Mouse (Mus musculus) right cerebral cortex, postnatal 25 days (tissue): Measurements from ENCODE around the gene Bcat2.

Source experiments
- DNase-seq: peaks from one replicate; pipeline ENCODE4 v3.0.0; 2022

Gene Bcat2

DNA sequence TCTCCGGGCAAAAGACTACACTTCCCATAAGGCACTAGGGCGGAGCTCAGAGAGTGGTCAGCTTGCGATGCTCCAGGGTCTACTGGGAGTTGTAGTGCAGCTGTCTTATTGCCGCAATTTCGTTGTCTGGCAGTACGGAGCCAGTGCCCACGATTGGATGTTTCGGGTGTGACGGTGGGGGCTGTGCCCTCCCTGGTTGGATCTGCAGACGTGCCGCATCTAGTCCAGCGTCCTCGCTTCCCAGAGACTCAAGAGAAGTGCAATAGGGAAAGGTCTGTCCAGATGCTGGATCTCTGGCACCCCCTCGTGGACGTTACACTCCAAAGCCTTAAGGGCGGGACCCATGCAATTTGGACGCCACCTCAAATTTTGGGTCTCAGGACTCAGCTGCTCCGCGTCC, 19.2 kb downstream of the Bcat2 start:
- peak; percentile 93 for DNase-seq

DNA sequence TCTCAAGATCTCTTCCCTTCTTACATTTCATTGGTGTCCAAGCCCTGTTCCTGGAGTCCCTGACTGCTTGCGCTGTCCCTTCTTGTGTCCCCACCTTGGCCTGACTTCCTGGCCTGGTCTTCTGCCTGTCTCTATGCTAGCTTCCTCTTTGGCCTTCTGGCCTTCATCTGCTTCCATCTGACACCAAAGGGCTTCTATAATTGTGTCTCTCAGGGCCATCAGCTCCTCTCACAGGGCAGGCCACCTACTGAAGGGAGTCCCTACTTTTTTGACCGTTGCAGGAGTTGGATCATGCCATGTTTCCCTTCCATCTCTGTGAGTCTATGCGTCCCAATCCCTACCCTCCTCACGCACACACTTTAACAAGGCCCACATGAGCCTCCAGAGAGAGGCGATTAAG, 19.9 kb downstream of the Bcat2 start:
- DNase-seq, result no peak

GRCm38 (mm10) chr7:45590874-45591273, 20.9 kb downstream of the Bcat2 start:
- no peak for DNase-seq

DNA sequence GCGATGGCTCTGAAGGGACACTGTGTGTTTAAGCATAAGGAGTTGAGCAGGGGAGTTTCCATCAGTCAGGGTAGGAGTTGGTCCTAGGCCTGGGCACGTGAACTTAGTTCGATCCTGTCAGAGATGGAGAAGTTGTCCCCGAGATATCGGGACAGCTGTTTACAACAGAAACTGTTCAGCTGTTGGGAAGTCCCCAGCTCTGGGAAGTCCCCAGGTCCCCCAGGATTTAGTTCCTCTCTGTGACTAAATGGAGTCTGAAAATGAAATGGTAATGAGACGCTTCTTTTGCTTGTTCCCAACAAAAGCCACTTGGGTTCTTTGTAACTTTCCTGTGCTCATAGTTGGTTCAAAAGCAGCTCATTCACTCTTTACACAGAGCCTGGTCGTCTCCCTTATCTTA, 21.9 kb downstream of the Bcat2 start:
- no peak for DNase-seq

- peak; percentile 60 for DNase-seq
Observed at GRCm38 (mm10) chr7:45593118-45593815, 23.3 kb downstream of the Bcat2 start.

DNA sequence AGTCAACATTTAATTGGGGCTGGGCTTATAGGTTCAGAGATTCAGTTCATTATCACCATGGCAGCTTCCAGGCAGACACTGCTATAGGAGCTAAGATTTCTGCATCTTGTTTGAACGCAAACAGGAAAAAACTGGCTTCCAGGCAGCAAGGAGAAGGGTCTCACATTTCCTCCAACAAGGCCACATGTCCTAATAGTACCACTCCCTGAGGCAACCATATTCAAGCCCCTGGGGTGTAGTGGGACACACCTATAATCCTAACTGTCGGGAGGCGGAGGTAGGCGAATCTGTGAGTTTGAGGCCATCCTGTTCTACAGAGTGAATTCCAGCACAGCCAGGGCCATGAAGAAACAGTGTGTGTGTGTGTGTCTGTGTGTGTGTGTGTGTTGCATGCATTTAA, 25.2 kb downstream of the Bcat2 start:
- DNase-seq, result no peak

- no peak for DNase-seq
Observed at GRCm38 (mm10) chr7:45596107-45596506, 26.2 kb downstream of the Bcat2 start.

GRCm38 (mm10) chr7:45597013-45597412, 27.1 kb downstream of the Bcat2 start:
- no peak for DNase-seq

- DNase-seq, result no peak
Observed at GRCm38 (mm10) chr7:45597527-45597926, 27.6 kb downstream of the Bcat2 start.

DNA sequence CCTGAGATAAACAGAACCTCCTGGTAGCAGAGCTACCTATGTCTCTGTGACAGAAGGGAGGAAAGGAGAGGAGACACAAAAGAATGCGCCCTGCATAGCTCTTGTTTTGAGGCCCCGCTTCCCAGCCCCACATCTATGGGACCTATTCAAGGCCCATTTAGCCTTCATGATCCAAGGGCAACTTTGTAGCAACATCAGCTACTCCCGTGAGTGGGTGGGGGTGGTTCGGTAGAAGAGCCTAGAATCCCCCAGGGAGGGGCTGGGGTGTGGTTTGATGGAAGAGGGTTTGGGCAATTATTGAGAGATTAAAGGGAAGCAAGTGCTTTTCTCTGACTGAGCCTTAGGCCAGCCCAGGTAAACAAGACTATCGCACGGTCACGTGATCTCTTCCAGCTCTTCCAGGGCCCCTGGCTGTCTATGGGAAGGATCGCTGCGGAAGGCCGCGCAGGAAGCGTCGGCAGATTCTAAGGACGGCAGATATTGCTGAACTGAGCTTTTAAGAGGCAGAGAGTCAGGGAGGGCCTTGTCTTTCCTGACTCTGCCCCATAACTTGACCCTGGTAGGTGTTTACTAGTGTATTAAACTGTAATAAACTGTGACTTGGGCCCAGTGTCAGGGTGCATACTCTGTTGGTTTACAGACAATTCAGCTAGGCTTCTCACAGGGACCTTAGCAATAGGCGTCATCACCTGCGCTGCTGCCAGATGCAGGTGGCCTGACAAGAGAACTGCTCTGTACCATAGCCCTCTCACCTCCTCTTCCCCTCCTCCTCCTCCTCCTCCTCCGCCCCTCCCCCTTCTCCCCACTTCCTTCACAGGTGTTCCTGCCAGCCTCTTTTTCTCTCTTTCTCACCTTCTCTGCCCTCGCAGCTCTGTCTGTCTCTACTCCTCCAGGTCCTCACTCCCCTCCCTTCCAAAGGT, 29.3 kb downstream of the Bcat2 start:
- no peak for DNase-seq

DNA sequence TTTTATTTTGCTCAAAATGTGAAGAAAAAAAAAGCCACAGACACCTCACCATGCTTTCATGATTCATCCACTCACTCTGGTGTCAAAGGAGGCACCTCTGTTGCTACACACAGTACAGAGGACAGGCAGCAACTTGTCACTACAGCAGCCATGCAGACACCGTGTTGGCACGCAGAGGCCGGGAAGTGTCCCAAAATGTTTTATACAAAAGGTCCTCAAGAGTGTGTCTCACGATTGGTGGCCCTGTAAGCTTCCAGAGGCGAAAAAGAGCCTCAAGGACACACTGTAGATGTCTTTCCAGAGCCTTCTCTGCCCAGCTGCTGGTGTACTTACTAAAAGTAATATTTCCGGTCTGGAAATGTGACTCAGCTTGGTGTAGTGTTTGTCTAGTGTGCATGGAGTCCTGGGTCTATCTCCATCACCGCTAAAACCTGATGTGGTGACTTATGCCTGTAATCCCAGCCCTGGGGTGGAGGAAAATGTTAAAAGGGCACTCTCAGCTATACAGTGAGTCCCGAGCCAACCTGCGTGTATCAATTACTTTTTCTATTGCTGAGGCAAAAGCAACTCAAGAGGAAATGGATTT, 35.8 kb downstream of the Bcat2 start:
- no peak for DNase-seq

- no peak for DNase-seq
Observed at GRCm38 (mm10) chr7:45609511-45609910, 39.6 kb downstream of the Bcat2 start.

- DNase-seq, result no peak
Observed at GRCm38 (mm10) chr7:45616277-45616676, 46.3 kb downstream of the Bcat2 start.

DNA sequence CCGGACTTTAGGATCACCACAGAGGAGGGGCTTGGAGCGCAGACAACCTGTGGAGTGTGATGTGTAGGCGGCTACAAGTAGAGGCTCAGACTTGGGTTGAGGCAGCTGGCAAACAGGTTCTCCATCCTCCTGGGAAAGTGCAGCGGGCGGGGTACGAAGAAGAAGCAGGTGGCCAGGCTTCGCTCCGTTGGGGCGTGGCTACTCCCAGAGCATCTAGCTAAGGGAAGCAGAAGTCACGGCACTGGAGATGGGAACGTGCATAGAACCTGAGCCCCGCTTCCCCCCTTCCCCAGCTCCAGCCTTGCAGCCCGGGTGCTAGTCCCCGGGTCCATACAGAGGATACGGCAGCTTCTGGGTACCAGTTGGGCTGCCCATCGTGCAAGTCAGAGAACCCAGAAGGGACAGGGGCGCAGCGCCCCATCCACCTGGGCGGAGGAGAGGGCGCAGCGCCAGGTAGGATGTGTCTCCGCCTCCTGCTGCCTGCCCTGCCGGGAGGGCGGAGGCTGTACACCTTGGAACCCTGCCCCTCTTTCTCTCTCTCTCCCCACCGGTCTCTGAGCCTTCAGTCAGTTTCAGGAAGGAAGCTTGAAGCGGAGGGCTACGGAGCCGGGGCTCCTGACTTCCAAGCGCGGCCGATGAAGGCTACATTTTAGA, 47.2 kb downstream of the Bcat2 start, which contains the start of gene Fut1:
Gene Fut1, plus strand, starts transcription at position 248 of the 654 bp plus-strand sequence.
- peak; percentile 43 for DNase-seq

GRCm38 (mm10) chr7:45618316-45618715, 48.4 kb downstream of the Bcat2 start:
- no peak for DNase-seq

DNA sequence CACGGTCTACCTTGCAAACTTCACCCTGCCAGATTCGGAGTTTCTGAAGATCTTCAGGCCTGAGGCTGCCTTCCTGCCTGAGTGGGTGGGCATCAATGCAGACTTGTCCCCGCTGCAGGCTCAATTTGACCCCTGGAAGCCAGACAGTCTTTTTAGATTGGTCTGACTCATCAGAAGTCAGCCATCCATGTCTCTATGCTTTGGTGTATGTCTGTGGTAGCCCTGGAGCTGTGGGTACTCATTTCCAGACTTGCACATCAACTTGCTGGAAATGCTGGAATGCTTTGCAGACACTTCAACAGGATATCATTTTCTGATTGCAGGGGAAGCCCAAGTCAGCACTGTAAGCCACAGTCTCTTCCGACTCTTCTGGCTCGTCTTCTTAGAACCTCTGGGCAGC, 49.6 kb downstream of the Bcat2 start:
- no peak for DNase-seq

GRCm38 (mm10) chr7:45621443-45621842, 51.5 kb downstream of the Bcat2 start, which contains the start of gene Izumo1:
Gene Izumo1, plus strand, starts transcription at chr7:45621811.
- no peak for DNase-seq

- DNase-seq, result no peak
Observed at GRCm38 (mm10) chr7:45623507-45623906, 53.6 kb downstream of the Bcat2 start.

- DNase-seq, result no peak
Observed at GRCm38 (mm10) chr7:45624718-45625117, 54.8 kb downstream of the Bcat2 start.

GRCm38 (mm10) chr7:45625481-45625880, 55.5 kb downstream of the Bcat2 start:
- no peak for DNase-seq

DNA sequence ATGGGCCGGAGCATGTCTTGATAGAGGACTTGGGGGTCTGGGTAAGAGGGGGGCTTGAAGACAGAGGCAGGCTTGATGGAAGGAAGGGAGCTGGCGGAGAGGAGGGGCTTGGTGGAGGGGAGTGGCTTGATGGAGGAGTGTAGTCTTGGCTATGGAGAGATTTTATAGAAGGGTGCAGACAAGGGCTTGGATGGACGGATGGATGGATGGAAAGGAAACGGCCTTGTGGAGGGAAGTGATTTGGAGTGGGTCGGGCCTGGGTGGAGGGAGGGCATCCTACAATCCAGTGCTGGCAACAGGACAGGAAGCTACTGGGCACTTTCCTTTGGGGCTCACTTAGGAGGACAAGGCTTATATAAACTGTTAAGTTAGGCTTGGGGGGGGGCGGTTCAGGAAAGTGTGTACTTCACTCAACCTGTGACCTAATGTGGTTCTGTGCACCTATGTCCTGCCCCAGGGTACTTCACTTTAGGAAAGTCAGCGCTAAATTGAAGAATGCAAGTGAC, 56.7 kb downstream of the Bcat2 start:
- DNase-seq, result no peak

DNA sequence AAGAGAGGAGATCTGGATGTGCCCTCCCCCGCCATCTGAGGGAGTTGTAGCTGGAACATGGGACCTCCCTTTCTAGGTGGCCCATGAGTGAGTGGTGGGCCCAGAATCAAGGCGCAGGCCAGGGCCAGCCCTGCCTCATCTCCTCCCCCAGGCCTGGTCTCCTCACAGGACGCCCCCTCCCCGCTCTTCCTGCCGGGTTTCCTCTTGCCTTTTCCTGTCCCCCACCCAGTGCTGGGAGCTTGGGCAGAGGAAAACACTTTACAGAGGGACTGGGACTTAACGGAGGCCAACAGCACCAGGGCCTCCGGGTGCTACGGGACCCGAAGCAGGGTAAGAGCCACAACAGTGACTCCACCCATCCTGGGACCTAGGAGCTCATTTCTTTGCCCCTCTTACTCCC, 57.3 kb downstream of the Bcat2 start, which contains the start of gene Rasip1:
Gene Rasip1, plus strand, starts transcription at position 228 of the 400 bp plus-strand sequence.
- DNase-seq, result no peak
